Mouse (Mus musculus) neural tube, embryonic 12.5 days (tissue): ENCODE results near the gene Gtf2h3. TPM values are rescaled to one million over a fixed set of nuclear protein-coding genes. Genes with fewer than 3 reads are reported as not detected.

Source experiments
- polyA plus RNA-seq: library from polyadenylated mRNA; unstranded; fragments of >200 nt; fragmentation: Nextera tagmentation; extraction: Ambion mirVana; gene quantifications from 2 replicates; pipeline ENCODE4 v1.2.1, GENCODE M21; 2016

The Gtf2h3 gene
- polyA plus RNA-seq, 1 experiment from 2014 or later = 62.0 TPM

Other genes starting within 250 kb of the Gtf2h3 start
- gene Cdk2ap1, start 216.1 kb upstream of the Gtf2h3 start, polyA plus RNA-seq = 293 and 314 TPM in 2 replicates
- 108 and 119 TPM in 2 replicates for gene Sbno1, start 153.1 kb upstream of the Gtf2h3 start, polyA plus RNA-seq
- 67.2 and 81.3 TPM in 2 replicates for gene Kmt5a, start 139.2 kb upstream of the Gtf2h3 start, polyA plus RNA-seq
- 18.4 and 18.9 TPM in 2 replicates for gene Rilpl2, start 100.8 kb upstream of the Gtf2h3 start, polyA plus RNA-seq
- gene Snrnp35, start 96.0 kb upstream of the Gtf2h3 start, polyA plus RNA-seq = 29.5 and 29.6 TPM in 2 replicates
- 18.1 and 19.8 TPM in 2 replicates for gene Rilpl1, start 47.7 kb upstream of the Gtf2h3 start, polyA plus RNA-seq
- 389 and 400 TPM in 2 replicates for gene Tmed2, start 38.4 kb upstream of the Gtf2h3 start, polyA plus RNA-seq
- gene Ddx55, start 26.3 kb upstream of the Gtf2h3 start, polyA plus RNA-seq = 21.9 and 22.0 TPM in 2 replicates
- gene Eif2b1, start within 50 bp of the Gtf2h3 start, polyA plus RNA-seq = 75.7 and 76.2 TPM in 2 replicates
- gene Atp6v0a2, start 49.4 kb downstream of the Gtf2h3 start, polyA plus RNA-seq = 49.3 and 52.1 TPM in 2 replicates
- 0.15 and 0.18 TPM in 2 replicates for gene Dnah10, start 145.9 kb downstream of the Gtf2h3 start, polyA plus RNA-seq